Mouse (Mus musculus): ENCODE measurements around the gene Tjp3.

Gene Tjp3

GRCm38 (mm10) chr10:81319741-81320549, 28.6 kb upstream of the Tjp3 start:
- DNase-seq (ENCODE audit: low read depth, low spot score): peak; percentile 96

GRCm38 (mm10) chr10:81319330-81319699, 27.9 kb upstream of the Tjp3 start:
- DNase-seq (ENCODE audit: low read depth, low spot score): no peak

- DNase-seq (ENCODE audit: low read depth, low spot score): no peak
Observed at GRCm38 (mm10) chr10:81318589-81319329, 27.4 kb upstream of the Tjp3 start.

- DNase-seq (ENCODE audit: low read depth, low spot score): peak; percentile 53
Observed at GRCm38 (mm10) chr10:81317273-81317672, 25.9 kb upstream of the Tjp3 start.

- no peak for DNase-seq (ENCODE audit: low read depth, low spot score)
Observed at GRCm38 (mm10) chr10:81316338-81317060, 25.1 kb upstream of the Tjp3 start.

- no peak for DNase-seq (ENCODE audit: low read depth, low spot score)
Observed at GRCm38 (mm10) chr10:81315587-81315986, 24.2 kb upstream of the Tjp3 start.

- no peak for DNase-seq (ENCODE audit: low read depth, low spot score)
Observed at GRCm38 (mm10) chr10:81314201-81314600, 22.8 kb upstream of the Tjp3 start.

- DNase-seq (ENCODE audit: low read depth, low spot score): no peak
Observed at GRCm38 (mm10) chr10:81313581-81313980, 22.2 kb upstream of the Tjp3 start.

GRCm38 (mm10) chr10:81309571-81309970, 18.2 kb upstream of the Tjp3 start:
- no peak for DNase-seq (ENCODE audit: low read depth, low spot score)

- no peak for DNase-seq (ENCODE audit: low read depth, low spot score)
Observed at GRCm38 (mm10) chr10:81306837-81307682, 15.7 kb upstream of the Tjp3 start.

- DNase-seq (ENCODE audit: low read depth, low spot score): no peak
Observed at GRCm38 (mm10) chr10:81306173-81306668, 14.8 kb upstream of the Tjp3 start.

GRCm38 (mm10) chr10:81305663-81306062, 14.3 kb upstream of the Tjp3 start:
- DNase-seq (ENCODE audit: low read depth, low spot score): no peak

- DNase-seq (ENCODE audit: low read depth, low spot score): no peak
Observed at GRCm38 (mm10) chr10:81304597-81305238, 13.3 kb upstream of the Tjp3 start.

- no peak for DNase-seq (ENCODE audit: low read depth, low spot score)
Observed at GRCm38 (mm10) chr10:81303761-81304160, 12.4 kb upstream of the Tjp3 start.

GRCm38 (mm10) chr10:81303258-81303657, 11.9 kb upstream of the Tjp3 start:
- DNase-seq (ENCODE audit: low read depth, low spot score): no peak

GRCm38 (mm10) chr10:81302781-81303218, 11.4 kb upstream of the Tjp3 start:
- no peak for DNase-seq (ENCODE audit: low read depth, low spot score)

- DNase-seq (ENCODE audit: low read depth, low spot score): no peak
Observed at GRCm38 (mm10) chr10:81302288-81302687, 10.9 kb upstream of the Tjp3 start.

GRCm38 (mm10) chr10:81301321-81301720, 9.9 kb upstream of the Tjp3 start:
- DNase-seq (ENCODE audit: low read depth, low spot score): no peak

- no peak for DNase-seq (ENCODE audit: low read depth, low spot score)
Observed at GRCm38 (mm10) chr10:81300352-81300907, 9.0 kb upstream of the Tjp3 start.
